ENCODE assay signal across 8 mouse cellular contexts in genomic region chr2:163420366-163420886, GRCm38 (mm10). TPM values are rescaled to one million over a fixed set of nuclear protein-coding genes. Genes with fewer than 3 reads are reported as not detected.
A peak's percentile ranks its signal among the peaks of the same experiment; 100 is the strongest.
DNase-seq lines count a peak whose midpoint lies in the region; ATAC-seq and TF ChIP-seq lines count a peak whose summit lies in the region.

No protein-coding gene starts in this region.

- no peaks in the 10 kb centered on the region for H3K9me3 ChIP-seq in erythroblast, embryonic 14.5 days (ENCODE audit: control insufficient read depth, low read length)
- no peaks in the 10 kb centered on the region for H3K9me3 ChIP-seq in embryonic facial prominence, embryonic 14.5 days (ENCODE audit: control insufficient read depth, low read length)
- H3K9me3 ChIP-seq in limb, embryonic 14.5 days (ENCODE audit: control insufficient read depth, low read length): no peaks in the 10 kb centered on the region

- peak overlapping the region; percentile 54; the same call in 1 of the 2 replicates for H3K27ac ChIP-seq in embryonic facial prominence, embryonic 14.5 days (replicated peaks; ENCODE audit: low read depth, low read length)
- no peak overlapping the region for H3K27ac ChIP-seq in limb, embryonic 14.5 days (replicated peaks; ENCODE audit: low read depth, low read length)
- 0 out of 2 replicates have a peak overlapping the region, but pooled peaks have one; percentile 69 for H3K27ac ChIP-seq in small intestine, adult 2 months (ENCODE audit: insufficient read depth, low read depth, low read length)

- peaks cover 41% of the 10 kb centered on the region for H3K4me1 ChIP-seq in erythroblast, embryonic 14.5 days (ENCODE audit: control insufficient read depth)
- H3K4me1 ChIP-seq in embryonic facial prominence, embryonic 14.5 days (ENCODE audit: control insufficient read depth, insufficient read depth, low read length): peaks cover 17% of the 10 kb centered on the region
- peaks cover 20% of the 10 kb centered on the region for H3K4me1 ChIP-seq in limb, embryonic 14.5 days (ENCODE audit: control insufficient read depth, insufficient read depth, low read length)
- peaks cover 32% of the 10 kb centered on the region for H3K4me1 ChIP-seq in small intestine, adult 2 months (ENCODE audit: control insufficient read depth, insufficient read depth, insufficient read length, low read length)

- H3K4me2 ChIP-seq in embryonic facial prominence, embryonic 14.5 days (ENCODE audit: low read depth, low read length): peak overlapping the region; percentile 75
- peak overlapping the region; percentile 58 for H3K4me2 ChIP-seq in limb, embryonic 14.5 days (replicated peaks; ENCODE audit: low read depth, low read length, severe bottlenecking)

- ATAC-seq in erythroblast, adult 5-6 weeks (replicated peaks; ENCODE audit: low FRiP score, poor library complexity, severe bottlenecking): no peak
- ATAC-seq in embryonic facial prominence, embryonic 14.5 days (ENCODE audit: low read depth): no peak
- no peak for ATAC-seq in limb, embryonic 14.5 days (ENCODE audit: low FRiP score, low read depth)

- no peak for TF ChIP-seq CTCF in small intestine, adult 2 months (IDR thresholded peaks at IDR 0.05; ENCODE audit: extremely low read depth, insufficient read length, insufficient replicate concordance, low read depth, low read length)

- peaks cover 6% of the 10 kb centered on the region for H3K36me3 ChIP-seq in erythroblast, embryonic 14.5 days (ENCODE audit: control insufficient read depth)
- H3K36me3 ChIP-seq in embryonic facial prominence, embryonic 14.5 days (ENCODE audit: control insufficient read depth, insufficient read depth, low read length): no peaks in the 10 kb centered on the region
- H3K36me3 ChIP-seq in limb, embryonic 14.5 days (ENCODE audit: control insufficient read depth, insufficient read depth, low read length): no peaks in the 10 kb centered on the region
- peaks cover 2% of the 10 kb centered on the region; the same call in 1 of the 2 replicates for H3K36me3 ChIP-seq in small intestine, adult 2 months (ENCODE audit: control insufficient read depth, insufficient read depth, low read length)

- 34% methylated on average over 10 of the region's 10 CpGs for WGBS in embryonic facial prominence, embryonic 14.5 days
- 40% methylated on average over 10 of the region's 10 CpGs for WGBS in limb, embryonic 14.5 days
- WGBS in small intestine, adult 2 months: 18% methylated on average over 10 of the region's 10 CpGs

- peak; percentile 46 for DNase-seq in 416B (ENCODE audit: low read depth)
- no peak for DNase-seq in embryonic facial prominence, embryonic 14.5 days (ENCODE audit: low spot score)
- DNase-seq in limb, embryonic 14.5 days (ENCODE audit: low spot score): no peak
- no peak for DNase-seq in adrenal gland, postnatal 10 days
- DNase-seq in adrenal gland, postnatal 14 days: no peak

- no peak for TF ChIP-seq POLR2A in limb, embryonic 14.5 days (IDR thresholded peaks at IDR 0.05; ENCODE audit: borderline replicate concordance, extremely low read depth, insufficient read depth, insufficient read length)
- TF ChIP-seq POLR2A in small intestine, adult 2 months (IDR thresholded peaks at IDR 0.05; ENCODE audit: low read depth, low read length): no peak

- peak overlapping the region; percentile 94 for H3K9ac ChIP-seq in embryonic facial prominence, embryonic 14.5 days (ENCODE audit: low read depth, low read length)
- peak overlapping the region; percentile 46 for H3K9ac ChIP-seq in limb, embryonic 14.5 days (ENCODE audit: low read depth, low read length, severe bottlenecking)

- H3K4me3 ChIP-seq in erythroblast, embryonic 14.5 days (replicated peaks): peak overlapping the region; percentile 78
- peak overlapping the region; percentile 95 for H3K4me3 ChIP-seq in embryonic facial prominence, embryonic 14.5 days (ENCODE audit: low read depth, low read length)
- H3K4me3 ChIP-seq in limb, embryonic 14.5 days (replicated peaks; ENCODE audit: low read length): peak overlapping the region; percentile 73
- peak overlapping the region; percentile 83 for H3K4me3 ChIP-seq in small intestine, adult 2 months (ENCODE audit: low read depth, low read length)

- H3K27me3 ChIP-seq in erythroblast, embryonic 14.5 days (ENCODE audit: control insufficient read depth): no peaks in the 10 kb centered on the region
- no peaks in the 10 kb centered on the region for H3K27me3 ChIP-seq in embryonic facial prominence, embryonic 14.5 days (replicated peaks; ENCODE audit: control insufficient read depth, insufficient read depth, low read length)
- H3K27me3 ChIP-seq in limb, embryonic 14.5 days (ENCODE audit: control insufficient read depth, insufficient read depth, low read length): no peaks in the 10 kb centered on the region
- no peaks in the 10 kb centered on the region for H3K27me3 ChIP-seq in small intestine, adult 2 months (ENCODE audit: control insufficient read depth, insufficient read depth, low read length)

RNA-seq across cellular contexts. Expression of gene Oser1, which starts 4.1 kb away (rescaled TPM):
- 0.83 and 1.1 TPM in 2 replicates for polyA plus RNA-seq in erythroblast, embryonic 14.5 days (2012)
- 15.5 and 27.5 TPM in 2 replicates for total RNA-seq in erythroblast, adult 5-6 weeks (2015; ENCODE audit: low replicate concordance)
- 21.6 and 26.3 TPM in 2 replicates for total RNA-seq in erythroblast, adult 5-6 weeks (2017; ENCODE audit: low replicate concordance)
- 79.0 and 82.1 TPM in 2 replicates for polyA plus RNA-seq in embryonic facial prominence, embryonic 14.5 days (2014; fragmentation: Nextera tagmentation; extraction: Ambion mirVana)
- polyA plus RNA-seq in limb, embryonic 14.5 days (2012; rRNA removed): 28.7 and 33.8 TPM in 2 replicates
- polyA plus RNA-seq in limb, embryonic 14.5 days (2014; fragmentation: Nextera tagmentation; extraction: Ambion mirVana): 85.8 and 88.5 TPM in 2 replicates
- 5.0 and 12.2 TPM in 2 replicates for polyA plus RNA-seq in small intestine, adult 2 months (2012; rRNA removed)
- total RNA-seq in adrenal gland, postnatal 10 days (2021): 10 to 100 TPM; 34.6 to 34.8 TPM
- total RNA-seq in adrenal gland, postnatal 14 days (2021): 34.8 and 37.3 TPM in 2 replicates

RNA-seq across cellular contexts. Expression of gene Gdap1l1, which starts 17.9 kb away (rescaled TPM):
- polyA plus RNA-seq in erythroblast, embryonic 14.5 days (2012): not detected in 2 replicates
- total RNA-seq in erythroblast, adult 5-6 weeks (2015; ENCODE audit: low replicate concordance): not detected in 2 replicates
- not detected in 2 replicates for total RNA-seq in erythroblast, adult 5-6 weeks (2017; ENCODE audit: low replicate concordance)
- 6.2 and 6.9 TPM in 2 replicates for polyA plus RNA-seq in embryonic facial prominence, embryonic 14.5 days (2014; fragmentation: Nextera tagmentation; extraction: Ambion mirVana)
- 0.46 and 0.60 TPM in 2 replicates for polyA plus RNA-seq in limb, embryonic 14.5 days (2012; rRNA removed)
- polyA plus RNA-seq in limb, embryonic 14.5 days (2014; fragmentation: Nextera tagmentation; extraction: Ambion mirVana): 0.22 and 0.43 TPM in 2 replicates
- polyA plus RNA-seq in small intestine, adult 2 months (2012; rRNA removed): 0.85 and 1.6 TPM in 2 replicates
- 1 to 10 TPM; 3.4 to 4.3 TPM for total RNA-seq in adrenal gland, postnatal 10 days (2021)
- total RNA-seq in adrenal gland, postnatal 14 days (2021): 5.4 TPM in 2 replicates

RNA-seq across cellular contexts. Expression of gene Jph2, which starts 22.6 kb away (rescaled TPM):
- polyA plus RNA-seq in erythroblast, embryonic 14.5 days (2012): not detected in 2 replicates
- not detected in 2 replicates for total RNA-seq in erythroblast, adult 5-6 weeks (2015; ENCODE audit: low replicate concordance)
- total RNA-seq in erythroblast, adult 5-6 weeks (2017; ENCODE audit: low replicate concordance): 0.14 TPM in 1 of 2 replicates, not detected in the other
- 3.5 and 4.1 TPM in 2 replicates for polyA plus RNA-seq in embryonic facial prominence, embryonic 14.5 days (2014; fragmentation: Nextera tagmentation; extraction: Ambion mirVana)
- polyA plus RNA-seq in limb, embryonic 14.5 days (2012; rRNA removed): 8.2 and 9.9 TPM in 2 replicates
- polyA plus RNA-seq in limb, embryonic 14.5 days (2014; fragmentation: Nextera tagmentation; extraction: Ambion mirVana): 2.1 and 2.6 TPM in 2 replicates
- 20.6 and 28.7 TPM in 2 replicates for polyA plus RNA-seq in small intestine, adult 2 months (2012; rRNA removed)
- total RNA-seq in adrenal gland, postnatal 10 days (2021): 10 to 100 TPM; 11.5 to 23.5 TPM
- 4.3 and 4.5 TPM in 2 replicates for total RNA-seq in adrenal gland, postnatal 14 days (2021)

RNA-seq across cellular contexts. Expression of gene Fitm2, which starts 52.0 kb away (rescaled TPM):
- polyA plus RNA-seq in erythroblast, embryonic 14.5 days (2012): 0.15 and 0.18 TPM in 2 replicates
- 0.21 TPM in 1 of 2 replicates, not detected in the other for total RNA-seq in erythroblast, adult 5-6 weeks (2015; ENCODE audit: low replicate concordance)
- 0.77 and 2.2 TPM in 2 replicates for total RNA-seq in erythroblast, adult 5-6 weeks (2017; ENCODE audit: low replicate concordance)
- polyA plus RNA-seq in embryonic facial prominence, embryonic 14.5 days (2014; fragmentation: Nextera tagmentation; extraction: Ambion mirVana): 11.3 and 12.6 TPM in 2 replicates
- 7.5 and 8.3 TPM in 2 replicates for polyA plus RNA-seq in limb, embryonic 14.5 days (2012; rRNA removed)
- polyA plus RNA-seq in limb, embryonic 14.5 days (2014; fragmentation: Nextera tagmentation; extraction: Ambion mirVana): 9.5 and 11.0 TPM in 2 replicates
- 4.4 and 7.0 TPM in 2 replicates for polyA plus RNA-seq in small intestine, adult 2 months (2012; rRNA removed)
- total RNA-seq in adrenal gland, postnatal 10 days (2021): 10 to 100 TPM; 76.9 to 91.9 TPM
- 82.3 and 91.4 TPM in 2 replicates for total RNA-seq in adrenal gland, postnatal 14 days (2021)
